Mouse (Mus musculus) limb, embryonic 12.5 days (tissue): ENCODE measurements around the gene Tmem253. TPM values are rescaled to one million over a fixed set of nuclear protein-coding genes. Genes with fewer than 3 reads are reported as not detected.

Experiments used
- ATAC-seq: fragments of 200-750 bp; cut with Nextera tagmentation; 2 replicates; pipeline ENCODE4 v1.8.0; 2017; ENCODE audit warnings: low read depth, moderate TSS enrichment; ENCODE audit not compliant: insufficient number of reproducible peaks, insufficient read depth, low FRiP score, low TSS enrichment
- H3K27ac ChIP-seq: fragments of 300-500 bp; sonication (generic); 2 replicates; pipeline ENCODE4 v1.5.1; 2016; ENCODE audit warnings: mild to moderate bottlenecking, moderate library complexity
- H3K27me3 ChIP-seq: fragments of 300-500 bp; sonication (generic); 2 replicates; pipeline ENCODE4 v1.6.1; 2016; ENCODE audit warnings: mild to moderate bottlenecking, moderate library complexity
- H3K36me3 ChIP-seq: fragments of 300-500 bp; sonication (generic); 2 replicates; pipeline ENCODE4 v1.6.1; 2016; ENCODE audit warnings: mild to moderate bottlenecking, moderate library complexity
- H3K4me1 ChIP-seq: fragments of 300-500 bp; sonication (generic); replicated peaks from 2 replicates; pipeline ENCODE4 v1.6.1; 2016
- H3K4me2 ChIP-seq: fragments of 300-500 bp; sonication (generic); 2 replicates; pipeline ENCODE4 v1.6.1; 2016; ENCODE audit warnings: mild to moderate bottlenecking, moderate library complexity
- H3K4me3 ChIP-seq: fragments of 300-500 bp; sonication (generic); replicated peaks from 2 replicates; pipeline ENCODE4 v1.5.1; 2016; ENCODE audit warnings: mild to moderate bottlenecking
- H3K9ac ChIP-seq: fragments of 300-500 bp; sonication (generic); replicated peaks from 2 replicates; pipeline ENCODE4 v1.6.1; 2016; ENCODE audit warnings: mild to moderate bottlenecking, moderate library complexity
- H3K9me3 ChIP-seq: fragments of 300-500 bp; sonication (generic); 2 replicates; pipeline ENCODE4 v1.6.1; 2016; ENCODE audit warnings: mild to moderate bottlenecking, moderate library complexity
- WGBS: fragments of 180-500 bp; shearing (Covaris S2); methylation state at CpG from one replicate; pipeline ENCODE4 v1.1.7; 2016; 5-methylcytosine and 5-hydroxymethylcytosine counted together
- polyA plus RNA-seq: library from polyadenylated mRNA; unstranded; fragments of >200 nt; fragmentation: Nextera tagmentation; extraction: Ambion mirVana; gene quantifications from 2 replicates; pipeline ENCODE4 v1.2.1, GENCODE M21; 2016

Gene Tmem253
- polyA plus RNA-seq, 1 experiment from 2014 or later, result 1.2 TPM

- Histone ChIP-seq H3K4me1 (no peaks in the 10 kb centered on the region; the same call in 1 of the 2 replicates), H3K4me2 (no peak overlapping the region), H3K9me3 (no peaks in the 10 kb centered on the region), H3K36me3 (no peaks in the 10 kb centered on the region), H3K27ac (no peak overlapping the region), H3K27me3 (no peaks in the 10 kb centered on the region), H3K9ac (no peak overlapping the region), H3K4me3 (no peak overlapping the region)
- ATAC-seq, result no peak
- 69% methylated on average over 4 of the region's 4 CpGs for WGBS
Observed at GRCm38 (mm10) chr14:52059982-52060381, 44.5 kb downstream of the Tmem253 start.

DNA sequence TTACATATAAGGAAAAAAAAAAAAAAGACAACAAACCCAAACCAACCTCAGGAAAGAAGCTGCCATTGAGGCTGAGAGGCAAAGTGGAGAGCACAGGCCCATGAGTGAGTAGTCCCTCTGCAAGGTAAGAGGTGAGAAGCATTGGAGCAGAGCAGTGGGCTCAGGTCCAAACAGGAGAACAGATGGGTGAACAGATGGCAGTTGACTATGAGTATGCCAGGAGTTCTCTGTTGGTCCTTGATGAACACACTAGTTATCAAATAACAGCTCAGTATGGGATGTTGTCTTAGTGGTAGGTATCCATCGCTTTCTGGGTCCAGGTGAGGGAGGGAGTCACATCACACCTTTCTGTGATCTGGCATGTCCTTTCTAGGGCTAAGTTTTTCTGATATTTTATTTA lies 45.3 kb downstream of the Tmem253 start:
- Histone ChIP-seq H3K4me3 (no peak overlapping the region), H3K4me1 (no peaks in the 10 kb centered on the region; the same call in 1 of the 2 replicates), H3K27me3 (no peaks in the 10 kb centered on the region), H3K4me2 (no peak overlapping the region), H3K9ac (no peak overlapping the region), H3K27ac (no peak overlapping the region), H3K36me3 (no peaks in the 10 kb centered on the region), H3K9me3 (no peaks in the 10 kb centered on the region)
- ATAC-seq, result no peak
- 95% methylated on average over 1 of the region's 1 CpGs for WGBS

DNA sequence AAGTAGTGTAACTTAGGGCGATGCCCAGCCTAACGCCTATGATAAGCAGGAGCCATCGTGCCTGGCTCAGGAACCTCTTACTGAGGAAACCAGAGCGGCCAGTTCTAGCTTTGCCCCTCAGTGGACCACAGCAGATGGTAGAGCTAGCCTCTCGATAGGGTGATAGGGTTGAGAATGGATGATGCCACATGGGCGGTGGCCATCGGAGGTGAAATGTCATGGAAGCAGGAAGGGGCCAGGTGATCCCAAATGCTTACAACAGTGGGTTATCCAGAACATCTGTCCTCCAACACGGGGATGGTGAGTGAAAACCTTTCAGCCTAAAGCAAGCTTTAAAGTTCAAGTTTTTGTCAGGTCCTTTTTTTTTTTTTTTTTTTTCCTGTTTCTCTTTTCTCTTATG lies 46.3 kb downstream of the Tmem253 start:
- Histone ChIP-seq H3K27ac (no peak overlapping the region), H3K4me2 (no peak overlapping the region), H3K4me1 (no peaks in the 10 kb centered on the region; the same call in 1 of the 2 replicates), H3K4me3 (no peak overlapping the region), H3K9ac (no peak overlapping the region), H3K36me3 (no peaks in the 10 kb centered on the region), H3K9me3 (no peaks in the 10 kb centered on the region), H3K27me3 (no peaks in the 10 kb centered on the region)
- WGBS, result 81% methylated on average over 8 of the region's 8 CpGs
- ATAC-seq, result no peak

GRCm38 (mm10) chr14:52066135-52066534 lies 50.7 kb downstream of the Tmem253 start:
- WGBS, result 54% methylated on average over 4 of the region's 4 CpGs
- H3K9me3 ChIP-seq, result no peaks in the 10 kb centered on the region
- no peak for ATAC-seq

More at GRCm38 (mm10) chr14:52066135-52066534, 50.7 kb downstream of the Tmem253 start:
- Histone ChIP-seq H3K4me2 (no peak overlapping the region), H3K27ac (no peak overlapping the region), H3K4me1 (peaks cover 11% of the 10 kb centered on the region; the same call in 1 of the 2 replicates), H3K27me3 (no peaks in the 10 kb centered on the region), H3K9ac (no peak overlapping the region), H3K4me3 (no peak overlapping the region), H3K36me3 (peaks cover 8% of the 10 kb centered on the region)

Other genes starting within 250 kb of the Tmem253 start
- gene Ang4, start 242.1 kb upstream of the Tmem253 start, polyA plus RNA-seq, result not detected in 2 replicates
- gene AY358078, start 215.6 kb upstream of the Tmem253 start, polyA plus RNA-seq, result not detected in 2 replicates
- gene Ear6, start 162.0 kb upstream of the Tmem253 start, polyA plus RNA-seq, result not detected in 2 replicates
- gene Mettl17, start 130.8 kb upstream of the Tmem253 start, polyA plus RNA-seq, result 59.9 and 64.0 TPM in 2 replicates
- 0.48 and 0.74 TPM in 2 replicates for gene Slc39a2, start 122.8 kb upstream of the Tmem253 start, polyA plus RNA-seq
- gene Ndrg2, start 101.5 kb upstream of the Tmem253 start, polyA plus RNA-seq, result 35.4 and 35.7 TPM in 2 replicates
- gene Tppp2, start 97.2 kb upstream of the Tmem253 start, polyA plus RNA-seq, result not detected in 2 replicates
- not detected in 2 replicates for gene Rnase13, start 92.9 kb upstream of the Tmem253 start, polyA plus RNA-seq
- gene Arhgef40, start 30.9 kb upstream of the Tmem253 start, polyA plus RNA-seq, result 241 and 253 TPM in 2 replicates
- gene Zfp219, start 5.1 kb downstream of the Tmem253 start, polyA plus RNA-seq, result 51.7 and 60.9 TPM in 2 replicates
- gene Olfr221, start 26.8 kb downstream of the Tmem253 start, polyA plus RNA-seq, result not detected in 2 replicates
- 852 and 869 TPM in 2 replicates for gene Hnrnpc, start 88.4 kb downstream of the Tmem253 start, polyA plus RNA-seq
- 72.7 and 84.1 TPM in 2 replicates for gene Rpgrip1, start 95.0 kb downstream of the Tmem253 start, polyA plus RNA-seq
- 83.2 and 84.7 TPM in 2 replicates for gene Supt16, start 181.8 kb downstream of the Tmem253 start, polyA plus RNA-seq
- 49.6 and 53.7 TPM in 2 replicates for gene Chd8, start 242.1 kb downstream of the Tmem253 start, polyA plus RNA-seq